Mouse (Mus musculus) kidney, adult 9 months (tissue): ENCODE measurements at regions not wholly inside any gene's neighbourhood (a gene's known extent, or its start where the extent isn't known, plus 50 kb on each side); places are given as distances from the start of the nearest gene placed in this dataset.

Source experiments
- DNase-seq: peaks from one replicate; pipeline ENCODE4 v3.0.0; 2022

- no peak for DNase-seq
Measured at GRCm38 (mm10) chr4:55282474-55282873, 67.4 kb upstream of the Rad23b start.

GRCm38 (mm10) chr4:55284722-55285225 lies 65.1 kb upstream of the Rad23b start:
- no peak for DNase-seq

GRCm38 (mm10) chr4:55285641-55286040 lies 64.2 kb upstream of the Rad23b start:
- no peak for DNase-seq

- DNase-seq: no peak
Measured at GRCm38 (mm10) chr4:55288456-55288855, 61.4 kb upstream of the Rad23b start.

GRCm38 (mm10) chr4:55292277-55292676 lies 57.6 kb upstream of the Rad23b start:
- DNase-seq: peak; percentile 17

DNA sequence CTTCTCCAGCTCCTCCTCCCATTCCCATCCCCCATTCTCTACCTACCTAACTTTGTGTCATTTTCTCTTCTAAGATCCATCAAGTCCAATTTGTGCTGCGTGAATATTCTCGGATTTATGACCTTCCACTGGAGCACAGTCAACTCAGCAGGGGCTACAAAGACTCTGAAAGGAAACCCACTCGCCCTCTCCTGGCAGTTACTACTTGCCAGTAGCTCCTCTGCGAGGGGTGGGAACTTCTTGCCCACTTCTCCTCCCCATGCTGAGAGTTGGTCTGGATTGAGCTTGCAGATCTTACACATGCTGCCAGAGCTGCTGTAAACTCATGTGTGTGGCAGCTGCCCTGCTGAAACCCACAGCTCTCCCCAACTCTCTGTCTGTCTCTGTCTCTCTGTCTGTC lies 57.1 kb upstream of the Rad23b start:
- DNase-seq: no peak

- DNase-seq: no peak
Measured at GRCm38 (mm10) chr4:55293347-55294079, 56.3 kb upstream of the Rad23b start.

GRCm38 (mm10) chr4:55294255-55294687 lies 55.6 kb upstream of the Rad23b start:
- DNase-seq: no peak

DNA sequence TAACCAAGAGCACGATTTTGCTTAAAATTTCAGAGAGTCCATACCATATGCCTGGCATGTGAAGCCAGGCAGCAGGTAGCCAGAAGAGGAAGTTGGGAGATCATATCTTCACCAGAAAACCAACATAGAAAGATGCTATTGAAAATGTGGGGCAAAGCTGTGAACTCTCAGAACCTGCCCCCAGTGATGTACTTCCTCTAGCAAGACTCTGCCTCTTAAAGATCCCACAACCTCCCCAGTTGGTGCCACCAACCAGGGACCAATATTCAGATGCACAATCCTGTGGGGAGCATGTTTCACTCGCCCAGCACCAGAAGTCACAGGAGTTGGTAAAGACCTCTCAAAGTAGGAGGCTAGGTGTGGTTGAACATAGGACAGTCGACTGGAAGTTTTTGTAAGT lies 52.0 kb upstream of the Rad23b start:
- no peak for DNase-seq
